Mouse (Mus musculus) limb, embryonic 14.5 days (tissue): ENCODE data around the gene Hcrt. TPM values are rescaled to one million over a fixed set of nuclear protein-coding genes. Genes with fewer than 3 reads are reported as not detected.

Experiments used
- ATAC-seq: fragments of 200-750 bp; cut with Nextera tagmentation; 2 replicates; pipeline ENCODE4 v1.8.0; 2017; ENCODE audit warnings: low read depth, moderate number of reproducible peaks, moderate TSS enrichment; ENCODE audit not compliant: low FRiP score
- DNase-seq: peaks from one replicate; pipeline ENCODE4 v3.0.0-alpha.2; 2015; ENCODE audit warnings: low spot score
- H3K27ac ChIP-seq: fragments of 300-500 bp; sonication (generic); replicated peaks from 2 replicates; pipeline ENCODE4 v1.5.1; 2014; ENCODE audit warnings: low read depth, mild to moderate bottlenecking, low read length, moderate library complexity, mixed read lengths
- H3K27me3 ChIP-seq: fragments of 300-500 bp; sonication (generic); 2 replicates; pipeline ENCODE4 v1.6.1; 2014; ENCODE audit warnings: low read length, mixed read lengths; ENCODE audit not compliant: control insufficient read depth, insufficient read depth
- H3K36me3 ChIP-seq: fragments of 300-500 bp; sonication (generic); 2 replicates; pipeline ENCODE4 v1.6.1; 2014; ENCODE audit warnings: mild to moderate bottlenecking, low read length, moderate library complexity, mixed read lengths; ENCODE audit not compliant: control insufficient read depth, insufficient read depth
- H3K4me1 ChIP-seq: fragments of 300-500 bp; sonication (generic); 2 replicates; pipeline ENCODE4 v1.6.1; 2014; ENCODE audit warnings: antibody characterized with exemption, low read length, mixed read lengths; ENCODE audit not compliant: control insufficient read depth, insufficient read depth
- H3K4me2 ChIP-seq: fragments of 300-500 bp; sonication (generic); replicated peaks from 2 replicates; pipeline ENCODE4 v1.6.1; 2014; ENCODE audit warnings: low read depth, mild to moderate bottlenecking, low read length, moderate library complexity; ENCODE audit not compliant: severe bottlenecking
- H3K4me3 ChIP-seq: fragments of 300-500 bp; sonication (generic); replicated peaks from 2 replicates; pipeline ENCODE4 v1.5.1; 2014; ENCODE audit warnings: low read length
- H3K9ac ChIP-seq: fragments of 300-500 bp; sonication (generic); 2 replicates; pipeline ENCODE4 v1.6.1; 2014; ENCODE audit warnings: mild to moderate bottlenecking, low read depth, low read length, moderate library complexity; ENCODE audit not compliant: severe bottlenecking
- H3K9me3 ChIP-seq: fragments of 300-500 bp; sonication (generic); 2 replicates; pipeline ENCODE4 v1.6.1; 2016; ENCODE audit warnings: low read length; ENCODE audit not compliant: control insufficient read depth
- POLR2A ChIP-seq: fragments of 200-500 bp; IDR thresholded peaks from 2 replicates; pipeline ENCODE4 v1.8.0; 2012; ENCODE audit warnings: inconsistent platforms, mild to moderate bottlenecking, moderate library complexity, borderline replicate concordance; ENCODE audit not compliant: insufficient read depth, insufficient read length; ENCODE audit errors: extremely low read depth
- WGBS: fragments of 180-500 bp; shearing (Covaris S2); extraction: QIAGEN DNeasy Blood & Tissue Kit; methylation state at CpG from one replicate; pipeline ENCODE4 v1.1.7; 2014; 5-methylcytosine and 5-hydroxymethylcytosine counted together
- polyA plus RNA-seq, 2 experiments: library from polyadenylated mRNA; depleted of rRNA in 1 of 2; stranded (reverse) in 1 of 2; unstranded in 1 of 2; fragments of >200 nt; fragmentation: Nextera tagmentation in 1 of 2; extraction: Ambion mirVana in 1 of 2; gene quantifications; 2 replicates each; pipeline versions ENCODE4 v1.2.1 to v1.2.3; 2012 to 2014

Gene Hcrt
- polyA plus RNA-seq, 2 experiments, result not detected

GRCm38 (mm10) chr11:100721254-100721653 is 41.5 kb downstream of the Hcrt start:
- Histone ChIP-seq H3K9me3 (no peaks in the 10 kb centered on the region), H3K4me2 (no peak overlapping the region), H3K9ac (no peak overlapping the region), H3K27ac (no peak overlapping the region), H3K27me3 (no peaks in the 10 kb centered on the region), H3K4me3 (no peak overlapping the region), H3K36me3 (peaks cover 41% of the 10 kb centered on the region), H3K4me1 (peaks cover 3% of the 10 kb centered on the region; the same call in 1 of the 2 replicates)
- ATAC-seq (no peak), DNase-seq (no peak)
- TF ChIP-seq POLR2A, result no peak
- WGBS, result 74% methylated on average over 4 of the region's 4 CpGs

GRCm38 (mm10) chr11:100720345-100720744 is 42.4 kb downstream of the Hcrt start:
- no peak for DNase-seq
- peaks cover 50% of the 10 kb centered on the region for H3K36me3 ChIP-seq
- no peak overlapping the region for H3K4me3 ChIP-seq
- H3K4me1 ChIP-seq, result peaks cover 3% of the 10 kb centered on the region; the same call in 1 of the 2 replicates
- H3K9me3 ChIP-seq, result no peaks in the 10 kb centered on the region
- ATAC-seq, result no peak
- H3K4me2 ChIP-seq, result no peak overlapping the region
- no peak overlapping the region for H3K27ac ChIP-seq
- H3K9ac ChIP-seq, result no peak overlapping the region
- H3K27me3 ChIP-seq, result no peaks in the 10 kb centered on the region
- 65% methylated on average over 5 of the region's 5 CpGs for WGBS
- TF ChIP-seq POLR2A, result no peak

GRCm38 (mm10) chr11:100719893-100720292 is 42.8 kb downstream of the Hcrt start:
- Histone ChIP-seq H3K9me3 (no peaks in the 10 kb centered on the region), H3K4me1 (peaks cover 3% of the 10 kb centered on the region; the same call in 1 of the 2 replicates), H3K9ac (no peak overlapping the region), H3K36me3 (peaks cover 53% of the 10 kb centered on the region), H3K4me2 (no peak overlapping the region), H3K4me3 (no peak overlapping the region), H3K27ac (no peak overlapping the region), H3K27me3 (no peaks in the 10 kb centered on the region)
- ATAC-seq (no peak), DNase-seq (no peak)
- WGBS, result 80% methylated on average over 11 of the region's 11 CpGs
- TF ChIP-seq POLR2A, result no peak

- H3K4me2 ChIP-seq, result no peak overlapping the region
- H3K27ac ChIP-seq, result no peak overlapping the region
- DNase-seq (no peak), ATAC-seq (no peak)
- no peaks in the 10 kb centered on the region for H3K9me3 ChIP-seq
- H3K4me1 ChIP-seq, result peaks cover 3% of the 10 kb centered on the region; the same call in 1 of the 2 replicates
- no peaks in the 10 kb centered on the region for H3K27me3 ChIP-seq
- no peak overlapping the region for H3K9ac ChIP-seq
- no peak for TF ChIP-seq POLR2A
- no peak overlapping the region for H3K4me3 ChIP-seq
- 90% methylated on average over 3 of the region's 3 CpGs for WGBS
- peaks cover 53% of the 10 kb centered on the region for H3K36me3 ChIP-seq
Measured at GRCm38 (mm10) chr11:100719312-100719711, 43.4 kb downstream of the Hcrt start.

DNA sequence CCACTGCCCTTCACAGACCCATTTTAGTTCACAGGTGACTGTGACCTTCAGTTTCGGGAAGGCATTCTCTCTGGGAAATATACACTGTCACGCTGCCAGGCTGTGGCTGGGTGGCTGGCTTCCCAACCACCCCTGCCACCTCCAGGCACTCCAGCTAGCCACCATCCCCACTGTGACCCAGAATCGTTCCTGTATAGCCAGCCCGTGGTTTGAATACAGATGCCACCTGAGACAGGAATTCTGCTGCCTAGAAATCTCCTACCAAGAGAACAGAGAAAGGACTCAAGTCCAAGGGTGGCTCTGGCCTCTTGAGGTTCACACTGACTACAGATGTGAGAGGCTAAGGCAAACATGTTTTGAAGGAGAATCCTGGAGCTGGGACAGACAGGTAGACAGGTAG is 43.9 kb downstream of the Hcrt start:
- DNase-seq (no peak), ATAC-seq (no peak)
- Histone ChIP-seq H3K27me3 (no peaks in the 10 kb centered on the region), H3K9ac (no peak overlapping the region), H3K4me3 (no peak overlapping the region), H3K4me1 (peaks cover 6% of the 10 kb centered on the region), H3K9me3 (no peaks in the 10 kb centered on the region), H3K27ac (no peak overlapping the region), H3K36me3 (peaks cover 53% of the 10 kb centered on the region), H3K4me2 (no peak overlapping the region)
- WGBS, result 77% methylated on average over 4 of the region's 4 CpGs
- TF ChIP-seq POLR2A, result no peak

DNA sequence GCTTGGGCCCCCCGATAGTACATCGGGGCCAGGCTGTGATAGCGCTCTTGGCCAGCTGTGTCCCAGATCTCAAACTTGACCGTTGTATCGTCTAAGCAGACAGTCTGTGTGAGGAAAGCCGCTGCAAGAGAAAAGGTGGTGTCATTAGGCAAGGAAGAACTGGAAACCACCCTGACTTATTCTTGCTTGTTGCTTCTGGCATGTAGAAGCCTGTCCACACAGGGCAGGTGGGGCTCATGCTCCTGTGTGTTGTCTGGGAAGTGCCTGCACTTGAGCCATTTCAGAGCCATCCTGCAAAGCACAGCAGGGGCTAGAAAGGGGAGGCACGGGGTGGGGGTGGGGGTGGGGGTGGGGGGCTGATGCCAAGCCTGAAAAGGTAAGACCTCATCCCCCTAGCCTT is 44.3 kb downstream of the Hcrt start:
- no peak overlapping the region for H3K27ac ChIP-seq
- ATAC-seq (no peak), DNase-seq (no peak)
- no peaks in the 10 kb centered on the region for H3K9me3 ChIP-seq
- peaks cover 53% of the 10 kb centered on the region for H3K36me3 ChIP-seq
- 87% methylated on average over 6 of the region's 7 CpGs for WGBS
- no peak overlapping the region for H3K9ac ChIP-seq
- no peak overlapping the region for H3K4me3 ChIP-seq
- no peaks in the 10 kb centered on the region for H3K27me3 ChIP-seq
- TF ChIP-seq POLR2A, result no peak
- no peak overlapping the region for H3K4me2 ChIP-seq
- peaks cover 11% of the 10 kb centered on the region for H3K4me1 ChIP-seq
